Mouse (Mus musculus): ENCODE data around the gene Inpp5f. TPM values are rescaled to one million over a fixed set of nuclear protein-coding genes. Genes with fewer than 3 reads are reported as not detected.

Gene Inpp5f
- total and polyA plus RNA-seq, 3 experiments, result 9.5 to 14.3 TPM; not detected in 1

GRCm38 (mm10) chr7:128563373-128563772 lies 47.8 kb upstream of the Inpp5f start:
- H3K9ac ChIP-seq (ENCODE audit: control insufficient read depth, low read depth, low read length, poor library complexity, severe bottlenecking), result no peak overlapping the region
- no peaks in the 10 kb centered on the region for H3K27me3 ChIP-seq (ENCODE audit: control insufficient read depth in 1 of 2, insufficient read depth in 2 of 2, low read length in 2 of 2)
- TF ChIP-seq ZC3H11A (IDR thresholded peaks at IDR 0.05; ENCODE audit: low read depth, low read length) (peak; percentile 44; the same call in 1 of the 2 replicates), CTCF (IDR thresholded peaks at IDR 0.05 in 2 of 3, conservative IDR thresholded peaks at IDR 0.05 in 1 of 3; ENCODE audit: control insufficient read depth in 1 of 3, insufficient read depth in 1 of 3, low read depth in 2 of 3, low read length in 3 of 3, poor library complexity in 1 of 3, severe bottlenecking in 1 of 3) (peak; percentile 73 to 84 (median 77)), EP300 (IDR thresholded peaks at IDR 0.05; ENCODE audit: low read depth in 1 of 2, low read length in 2 of 2) (no peak), SMC3 (IDR thresholded peaks at IDR 0.05; ENCODE audit: low read depth, low read length) (peak; percentile 74), RAD21 (IDR thresholded peaks at IDR 0.05; ENCODE audit: low read depth, low read length) (peak; percentile 54)
- H3K36me3 ChIP-seq (ENCODE audit: control insufficient read depth in 1 of 2, insufficient read depth in 2 of 2, low read length in 2 of 2), result no peaks in the 10 kb centered on the region
- H3K79me2 ChIP-seq (ENCODE audit: control insufficient read depth, insufficient read depth, low read length, poor library complexity), result no peaks in the 10 kb centered on the region
- H3K4me1 ChIP-seq (ENCODE audit: control insufficient read depth in 1 of 2, insufficient read depth in 2 of 2, low read length in 2 of 2), result no peaks in the 10 kb centered on the region
- DNase-seq (ENCODE audit: low read depth, low spot score), result peak; percentile 61
- H3K4me3 ChIP-seq (ENCODE audit: control insufficient read depth in 1 of 2, insufficient read depth in 1 of 2, low read depth in 2 of 2, low read length in 2 of 2), result no peak overlapping the region
- no peaks in the 10 kb centered on the region for H3K9me3 ChIP-seq (replicated peaks; ENCODE audit: insufficient read depth, low read length)
- H3K27ac ChIP-seq (ENCODE audit: control insufficient read depth, low read depth, low read length), result no peak overlapping the region

GRCm38 (mm10) chr7:128566311-128566710 lies 44.8 kb upstream of the Inpp5f start:
- Histone ChIP-seq H3K27ac (ENCODE audit: control insufficient read depth, low read depth, low read length) (no peak overlapping the region), H3K36me3 (ENCODE audit: control insufficient read depth in 1 of 2, insufficient read depth in 2 of 2, low read length in 2 of 2) (peaks cover 0 to 8% of the 10 kb centered on the region in 2 experiments; a peak in 2 of 4 replicates), H3K4me3 (ENCODE audit: control insufficient read depth in 1 of 2, insufficient read depth in 1 of 2, low read depth in 2 of 2, low read length in 2 of 2) (no peak overlapping the region), H3K4me1 (ENCODE audit: control insufficient read depth in 1 of 2, insufficient read depth in 2 of 2, low read length in 2 of 2) (peaks cover 0 to 9% of the 10 kb centered on the region in 2 experiments; a peak in 2 of 4 replicates), H3K79me2 (ENCODE audit: control insufficient read depth, insufficient read depth, low read length, poor library complexity) (no peaks in the 10 kb centered on the region), H3K9ac (ENCODE audit: control insufficient read depth, low read depth, low read length, poor library complexity, severe bottlenecking) (no peak overlapping the region), H3K9me3 (replicated peaks; ENCODE audit: insufficient read depth, low read length) (no peaks in the 10 kb centered on the region), H3K27me3 (ENCODE audit: control insufficient read depth in 1 of 2, insufficient read depth in 2 of 2, low read length in 2 of 2) (no peaks in the 10 kb centered on the region)
- TF ChIP-seq MXI1 (IDR thresholded peaks at IDR 0.05; ENCODE audit: low read depth, low read length), result no peak
- TF ChIP-seq UBTF (IDR thresholded peaks at IDR 0.05; ENCODE audit: borderline replicate concordance, insufficient read depth, low read depth, low read length), result no peak
- no peak for TF ChIP-seq POLR2AphosphoS2 (IDR thresholded peaks at IDR 0.05; ENCODE audit: low read length)
- no peak for TF ChIP-seq MYB (IDR thresholded peaks at IDR 0.05; ENCODE audit: low read depth, low read length)
- TF ChIP-seq BHLHE40 (IDR thresholded peaks at IDR 0.05; ENCODE audit: borderline replicate concordance, low read depth, low read length), result no peak
- TF ChIP-seq MAX (IDR thresholded peaks at IDR 0.05; ENCODE audit: low read length), result no peak
- TF ChIP-seq MYC (IDR thresholded peaks at IDR 0.05; ENCODE audit: low read depth, low read length), result no peak
- no peak for TF ChIP-seq EP300 (IDR thresholded peaks at IDR 0.05; ENCODE audit: low read depth in 1 of 2, low read length in 2 of 2)
- TF ChIP-seq ZMIZ1 (IDR thresholded peaks at IDR 0.05; ENCODE audit: low read depth, low read length), result no peak
- no peak for TF ChIP-seq ZC3H11A (IDR thresholded peaks at IDR 0.05; ENCODE audit: low read depth, low read length)
- TF ChIP-seq TBP (IDR thresholded peaks at IDR 0.05; ENCODE audit: low read depth, low read length), result no peak
- TF ChIP-seq POLR2A (IDR thresholded peaks at IDR 0.05; ENCODE audit: control insufficient read depth in 1 of 2, insufficient read depth in 1 of 2, low read depth in 1 of 2, low read length in 2 of 2, poor library complexity in 1 of 2), result no peak
- no peak for TF ChIP-seq ZNF384 (IDR thresholded peaks at IDR 0.05; ENCODE audit: low read depth, low read length)
- no peak for TF ChIP-seq POLR2AphosphoS5 (IDR thresholded peaks at IDR 0.05; ENCODE audit: borderline replicate concordance, low read depth, low read length)
- TF ChIP-seq CTCF (IDR thresholded peaks at IDR 0.05 in 2 of 3, conservative IDR thresholded peaks at IDR 0.05 in 1 of 3; ENCODE audit: control insufficient read depth in 1 of 3, insufficient read depth in 1 of 3, low read depth in 2 of 3, low read length in 3 of 3, poor library complexity in 1 of 3, severe bottlenecking in 1 of 3), result no peak
- TF ChIP-seq USF2 (IDR thresholded peaks at IDR 0.05; ENCODE audit: borderline replicate concordance in 1 of 2, insufficient read depth in 1 of 2, low read depth in 1 of 2, low read length in 2 of 2), result no peak
- TF ChIP-seq NELFE (IDR thresholded peaks at IDR 0.05; ENCODE audit: low read depth, low read length), result no peak
- no peak for TF ChIP-seq ELF1 (IDR thresholded peaks at IDR 0.05; ENCODE audit: low read depth, low read length)
- DNase-seq (ENCODE audit: low read depth, low spot score), result no peak
